8 mouse cellular contexts compared by ENCODE assay signal in genomic region chr9:41581741-41582140, GRCm38 (mm10).
DNase-seq lines count a peak whose midpoint lies in the region; ATAC-seq and TF ChIP-seq lines count a peak whose summit lies in the region.

No protein-coding gene starts in this region.

- H3K4me3 ChIP-seq in gastrocnemius, adult 2 months = peak overlapping the region; percentile 81
- peak overlapping the region; percentile 51 for H3K4me3 ChIP-seq in forebrain, embryonic 16.5 days (replicated peaks; ENCODE audit: low read length)
- H3K4me3 ChIP-seq in limb, embryonic 15.5 days = peak overlapping the region; percentile 58

- H3K4me1 ChIP-seq in forebrain, embryonic 16.5 days (replicated peaks; ENCODE audit: control insufficient read depth, insufficient read depth, low read length) = peaks cover 17% of the 10 kb centered on the region
- peaks cover 12% of the 10 kb centered on the region; the same call in 1 of the 2 replicates for H3K4me1 ChIP-seq in limb, embryonic 15.5 days

- no peaks in the 10 kb centered on the region for H3K9me3 ChIP-seq in forebrain, embryonic 16.5 days (ENCODE audit: control insufficient read depth, low read length)
- H3K9me3 ChIP-seq in limb, embryonic 15.5 days = no peaks in the 10 kb centered on the region

- intact Hi-C loops in gastrocnemius, adult 2 months (cut with DNase I) = no loop called here

- no peak for TF ChIP-seq CTCF in gastrocnemius, adult 2 months (IDR thresholded peaks at IDR 0.05)

- no peaks in the 10 kb centered on the region for H3K27me3 ChIP-seq in forebrain, embryonic 16.5 days (replicated peaks; ENCODE audit: control insufficient read depth, insufficient read depth, low read length)
- no peaks in the 10 kb centered on the region for H3K27me3 ChIP-seq in limb, embryonic 15.5 days

- WGBS in forebrain, embryonic 16.5 days = under 1% methylated on average over 9 of the region's 9 CpGs
- WGBS in limb, embryonic 15.5 days = 6% methylated on average over 9 of the region's 9 CpGs

- H3K27ac ChIP-seq in gastrocnemius, adult 2 months = peak overlapping the region; percentile 86
- H3K27ac ChIP-seq in forebrain, embryonic 16.5 days (ENCODE audit: low read length) = peak overlapping the region; percentile 99
- H3K27ac ChIP-seq in limb, embryonic 15.5 days = peak overlapping the region; percentile 97

- H3K9ac ChIP-seq in forebrain, embryonic 16.5 days (replicated peaks; ENCODE audit: low read depth, low read length) = peak overlapping the region; percentile 85
- peak overlapping the region; percentile 66 for H3K9ac ChIP-seq in limb, embryonic 15.5 days

- no peak for DNase-seq in gastrocnemius, adult 2 months
- DNase-seq in gastrocnemius, postnatal 4 days (ENCODE audit: low spot score in 2 of 2) = no peak
- peak; percentile 24 for DNase-seq in 3T3-L1 (ENCODE audit: low read depth, low spot score)
- no peak for DNase-seq in frontal cortex, adult 2 months (ENCODE audit: extremely low spot score in 1 of 2, low spot score in 1 of 2)
- DNase-seq in urinary bladder, adult 18-20 months (ENCODE audit: low spot score in 2 of 2) = no peak
- DNase-seq in gastrocnemius, postnatal 25 days = no peak

- H3K4me2 ChIP-seq in forebrain, embryonic 16.5 days (ENCODE audit: low read length) = 0 out of 2 replicates have a peak overlapping the region, but pooled peaks have one; percentile 12
- peak overlapping the region; percentile 45 for H3K4me2 ChIP-seq in limb, embryonic 15.5 days

- no peaks in the 10 kb centered on the region for H3K36me3 ChIP-seq in forebrain, embryonic 16.5 days (ENCODE audit: control insufficient read depth, insufficient read depth)
- peaks cover under 1% of the 10 kb centered on the region; the same call in 1 of the 2 replicates for H3K36me3 ChIP-seq in limb, embryonic 15.5 days

- no peak for ATAC-seq in forebrain, embryonic 16.5 days
- no peak for ATAC-seq in limb, embryonic 15.5 days (ENCODE audit: insufficient number of reproducible peaks, low FRiP score, low TSS enrichment, low read depth)
